Mouse (Mus musculus) testis, adult 2 months (tissue): Measurements from ENCODE around the gene Omp.
"Not testable (repeated sequence)": the region's sequence is repeated elsewhere in the genome, so short reads cannot be mapped to it uniquely, and the experiment has no call there.

Experiments used
- CTCF ChIP-seq: fragments of 200-500 bp; IDR thresholded peaks from 2 replicates; pipeline ENCODE4 v1.5.1; 2012; ENCODE audit warnings: low read depth, mild to moderate bottlenecking, inconsistent platforms, low read length, moderate library complexity; ENCODE audit not compliant: control insufficient read depth, insufficient read depth, insufficient replicate concordance
- POLR2A ChIP-seq: fragments of 200-500 bp; IDR thresholded peaks from 2 replicates; pipeline ENCODE4 v1.6.1; 2012; ENCODE audit warnings: low read depth, mild to moderate bottlenecking, inconsistent platforms, low read length, moderate library complexity; ENCODE audit not compliant: control insufficient read depth

DNA sequence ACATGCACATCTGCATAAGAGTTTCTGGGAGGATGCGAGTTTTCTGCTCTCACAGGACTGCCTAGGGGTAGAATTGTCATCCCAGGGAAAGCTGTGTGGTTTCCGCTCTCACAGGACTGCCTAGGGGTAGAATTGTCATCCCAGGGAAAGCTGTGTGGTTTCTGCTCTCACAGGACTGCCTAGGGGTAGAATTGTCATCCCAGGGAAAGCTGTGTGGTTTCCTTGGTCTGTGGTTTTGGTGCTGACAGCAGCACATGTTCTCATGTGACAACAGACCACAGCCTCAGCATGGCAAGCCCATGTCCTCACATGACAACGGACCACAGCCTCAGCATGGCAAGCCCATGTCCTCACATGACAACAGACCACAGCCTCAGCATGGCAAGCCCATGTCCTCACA, 42.0 kb upstream of the Omp start:
- TF ChIP-seq CTCF, POLR2A: not testable (repeated sequence)
